Mouse (Mus musculus): Measurements from ENCODE around the gene Fat4.

DNA sequence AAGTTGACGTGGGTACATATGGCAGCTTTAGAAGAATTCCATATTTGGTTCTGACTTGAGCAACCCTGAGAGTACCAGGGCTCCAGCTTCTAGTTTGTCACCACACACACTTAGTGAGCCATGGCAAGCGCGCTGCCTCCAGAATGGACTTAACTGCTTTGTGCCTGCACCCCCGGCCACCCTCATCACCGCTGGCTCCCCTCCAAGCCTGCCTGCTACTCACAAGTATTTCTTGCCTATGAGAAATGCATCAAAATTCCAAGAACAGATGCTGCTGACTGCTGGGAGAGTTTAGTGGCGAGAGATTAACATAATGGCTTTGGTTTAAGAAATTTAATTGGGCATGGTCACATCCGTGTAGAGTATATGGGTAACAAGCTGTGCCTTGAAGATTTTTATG lies 48.0 kb downstream of the Fat4 start:
- TF ChIP-seq CTCF (IDR thresholded peaks at IDR 0.05; ENCODE audit: borderline replicate concordance, insufficient read depth, low read length) (no peak), POLR2A (IDR thresholded peaks at IDR 0.05; ENCODE audit: low read depth, low read length) (no peak)
